Mouse (Mus musculus) bone marrow macrophage, adult 2 months (primary cell): ENCODE measurements around the gene Smim27.

Source experiments
- CTCF ChIP-seq: IDR thresholded peaks from 2 replicates; pipeline ENCODE4 v1.5.1; 2012; ENCODE audit warnings: low read depth, mild to moderate bottlenecking, low read length, moderate library complexity
- POLR2A ChIP-seq: IDR thresholded peaks from 2 replicates; pipeline ENCODE4 v1.6.1; 2012; ENCODE audit warnings: mild to moderate bottlenecking, low read depth, low read length, borderline replicate concordance

DNA sequence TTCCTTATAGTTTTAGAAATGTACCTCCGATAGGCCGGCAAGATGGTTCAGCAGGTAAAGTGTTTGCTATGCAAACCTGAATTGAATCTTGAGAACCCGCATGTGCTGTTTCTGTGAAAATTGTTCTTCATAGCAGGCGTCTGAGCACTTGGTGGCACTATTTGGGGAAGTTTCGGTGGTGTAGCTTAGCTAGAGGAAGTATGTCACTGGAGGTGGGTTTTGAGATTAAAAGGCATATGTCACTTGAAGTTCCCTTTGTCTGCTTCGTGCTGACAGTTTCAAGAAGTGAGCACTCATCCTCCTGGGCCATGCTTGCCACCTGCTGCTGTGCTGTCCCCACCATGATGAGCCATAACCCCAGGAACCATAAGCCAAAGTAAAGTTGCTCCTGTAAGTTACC lies 18.0 kb downstream of the Smim27 start:
- TF ChIP-seq CTCF: no peak
- TF ChIP-seq POLR2A: no peak
